Mouse (Mus musculus) lung, embryonic 16.5 days (tissue): Measurements from ENCODE around the gene Synpo2l. TPM values are rescaled to one million over a fixed set of nuclear protein-coding genes. Genes with fewer than 3 reads are reported as not detected.

Source experiments
- ATAC-seq: fragments of 200-750 bp; cut with Nextera tagmentation; 2 replicates; pipeline ENCODE4 v1.8.0; 2017; ENCODE audit warnings: low read depth, mild to moderate bottlenecking, moderate library complexity
- H3K27ac ChIP-seq: fragments of 300-500 bp; sonication (generic); 2 replicates; pipeline ENCODE4 v1.5.1; 2014; ENCODE audit warnings: mild to moderate bottlenecking, control low read depth, low read length
- H3K27me3 ChIP-seq: fragments of 300-500 bp; sonication (generic); 2 replicates; pipeline ENCODE4 v1.6.1; 2014; ENCODE audit warnings: low read depth, low read length, mixed read lengths; ENCODE audit not compliant: control insufficient read depth, insufficient read depth
- H3K36me3 ChIP-seq: fragments of 300-500 bp; sonication (generic); 2 replicates; pipeline ENCODE4 v1.6.1; 2014; ENCODE audit warnings: low read length; ENCODE audit not compliant: control insufficient read depth, insufficient read depth
- H3K4me1 ChIP-seq: fragments of 300-500 bp; sonication (generic); replicated peaks from 2 replicates; pipeline ENCODE4 v1.6.1; 2014; ENCODE audit warnings: low read length, mixed read lengths; ENCODE audit not compliant: control insufficient read depth, insufficient read depth
- H3K4me2 ChIP-seq: fragments of 300-500 bp; sonication (generic); 2 replicates; pipeline ENCODE4 v1.6.1; 2014; ENCODE audit warnings: low read depth, low read length, control low read depth
- H3K4me3 ChIP-seq: fragments of 300-500 bp; sonication (generic); 2 replicates; pipeline ENCODE4 v1.5.1; 2014; ENCODE audit warnings: mild to moderate bottlenecking, low read length, control low read depth
- H3K9ac ChIP-seq: fragments of 300-500 bp; sonication (generic); 2 replicates; pipeline ENCODE4 v1.6.1; 2014; ENCODE audit warnings: low read length, control low read depth
- H3K9me3 ChIP-seq: fragments of 300-500 bp; sonication (generic); 2 replicates; pipeline ENCODE4 v1.6.1; 2016; ENCODE audit warnings: low read length; ENCODE audit not compliant: control insufficient read depth
- WGBS: fragments of 180-500 bp; shearing (Covaris S2); extraction: QIAGEN DNeasy Blood & Tissue Kit; methylation state at CpG from one replicate; pipeline ENCODE4 v1.1.7; 2014; 5-methylcytosine and 5-hydroxymethylcytosine counted together
- polyA plus RNA-seq: library from polyadenylated mRNA; unstranded; fragments of >200 nt; fragmentation: Nextera tagmentation; extraction: Ambion mirVana; gene quantifications from 2 replicates; pipeline ENCODE4 v1.2.1, GENCODE M21; 2015

Synpo2l gene
- polyA plus RNA-seq, 1 experiment from 2014 or later = 6.2 TPM

DNA sequence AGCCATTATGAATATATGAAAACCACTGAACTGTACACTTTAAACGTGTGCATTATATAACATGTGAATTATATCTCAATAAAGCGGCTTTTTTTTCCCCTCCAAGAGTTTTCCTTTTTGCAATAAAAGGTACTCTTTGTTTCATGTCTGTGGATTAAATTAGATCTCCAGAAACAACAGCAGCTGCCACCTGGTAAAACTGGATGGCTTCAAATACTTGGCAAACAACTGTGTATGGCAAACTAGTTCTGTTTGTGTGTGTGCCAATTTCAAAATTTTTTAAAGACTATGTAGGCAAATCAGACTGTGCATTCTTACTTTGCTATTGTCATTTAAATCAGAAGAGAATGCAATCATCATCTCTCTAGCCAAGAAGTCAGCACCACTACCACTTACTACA is 46.3 kb downstream of the Synpo2l start:
- Histone ChIP-seq H3K9me3 (no peaks in the 10 kb centered on the region), H3K9ac (no peak overlapping the region), H3K4me1 (no peaks in the 10 kb centered on the region; the same call in 1 of the 2 replicates), H3K4me3 (no peak overlapping the region), H3K27ac (no peak overlapping the region), H3K36me3 (no peaks in the 10 kb centered on the region), H3K4me2 (no peak overlapping the region), H3K27me3 (no peaks in the 10 kb centered on the region)
- no peak for ATAC-seq
- WGBS = 83% methylated on average over 2 of the region's 2 CpGs

GRCm38 (mm10) chr14:20619131-20619530 is 49.0 kb downstream of the Synpo2l start:
- no peak overlapping the region for H3K4me3 ChIP-seq
- H3K4me1 ChIP-seq = no peaks in the 10 kb centered on the region; the same call in 1 of the 2 replicates
- ATAC-seq = no peak
- no peak overlapping the region for H3K4me2 ChIP-seq
- H3K27me3 ChIP-seq = no peaks in the 10 kb centered on the region
- H3K9me3 ChIP-seq = no peaks in the 10 kb centered on the region
- no peak overlapping the region for H3K9ac ChIP-seq
- no peaks in the 10 kb centered on the region for H3K36me3 ChIP-seq
- H3K27ac ChIP-seq = no peak overlapping the region

GRCm38 (mm10) chr14:20618211-20618610 is 49.9 kb downstream of the Synpo2l start:
- H3K27ac ChIP-seq = no peak overlapping the region
- H3K36me3 ChIP-seq = no peaks in the 10 kb centered on the region
- H3K27me3 ChIP-seq = no peaks in the 10 kb centered on the region
- H3K9ac ChIP-seq = no peak overlapping the region
- no peaks in the 10 kb centered on the region; the same call in 1 of the 2 replicates for H3K4me1 ChIP-seq
- no peak overlapping the region for H3K4me2 ChIP-seq
- H3K9me3 ChIP-seq = no peaks in the 10 kb centered on the region
- ATAC-seq = no peak; the same call in 1 of the 2 replicates
- H3K4me3 ChIP-seq = no peak overlapping the region
- 69% methylated on average over 5 of the region's 5 CpGs for WGBS

DNA sequence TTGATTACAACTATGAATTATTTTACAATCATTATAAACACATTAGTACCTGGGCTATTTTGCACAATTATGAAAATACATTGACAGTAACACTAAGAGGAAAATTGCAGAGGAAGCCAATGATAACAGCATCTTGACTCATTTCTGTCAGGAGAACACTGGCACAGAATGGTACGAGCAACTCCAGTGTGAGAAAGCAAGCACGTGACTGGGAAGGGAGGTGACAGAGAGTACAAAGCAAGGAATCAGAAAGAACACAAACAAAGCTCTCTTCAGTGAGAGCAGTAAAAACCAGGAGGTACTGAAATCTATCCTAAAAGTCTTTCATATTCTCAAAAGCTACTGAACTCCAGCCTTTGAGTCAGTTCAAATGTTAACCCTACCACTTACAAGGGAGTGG is 51.7 kb downstream of the Synpo2l start:
- H3K4me2 ChIP-seq = no peak overlapping the region
- ATAC-seq = no peak
- H3K4me3 ChIP-seq = no peak overlapping the region
- H3K27me3 ChIP-seq = no peaks in the 10 kb centered on the region
- H3K9me3 ChIP-seq = no peaks in the 10 kb centered on the region
- no peaks in the 10 kb centered on the region for H3K36me3 ChIP-seq
- no peaks in the 10 kb centered on the region; the same call in 1 of the 2 replicates for H3K4me1 ChIP-seq
- WGBS = 24% methylated on average over 2 of the region's 2 CpGs
- no peak overlapping the region for H3K27ac ChIP-seq
- H3K9ac ChIP-seq = no peak overlapping the region

DNA sequence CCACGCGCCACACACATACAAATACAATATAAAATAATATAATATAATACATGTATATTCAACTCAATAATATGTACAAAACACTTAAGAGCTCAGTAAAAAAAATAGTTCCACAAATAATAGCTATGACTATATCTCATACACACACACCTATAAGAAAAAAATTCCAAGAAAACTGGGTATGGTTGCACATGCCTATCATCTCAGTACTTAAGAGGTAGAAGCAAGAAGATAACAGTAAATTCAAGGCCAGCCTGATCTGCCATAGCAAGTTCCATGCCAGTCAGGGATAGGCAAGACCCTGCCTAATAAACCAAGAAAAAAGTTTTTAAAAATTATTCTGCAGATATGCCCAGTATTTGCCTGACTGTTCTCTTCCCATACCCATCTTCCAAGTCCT is 53.1 kb downstream of the Synpo2l start:
- Histone ChIP-seq H3K9me3 (no peaks in the 10 kb centered on the region), H3K4me3 (no peak overlapping the region), H3K36me3 (no peaks in the 10 kb centered on the region), H3K27me3 (no peaks in the 10 kb centered on the region), H3K27ac (no peak overlapping the region), H3K4me1 (peaks cover 2% of the 10 kb centered on the region; the same call in 1 of the 2 replicates), H3K9ac (no peak overlapping the region), H3K4me2 (no peak overlapping the region)
- 98% methylated on average over 2 of the region's 2 CpGs for WGBS
- ATAC-seq = no peak

- no peaks in the 10 kb centered on the region for H3K9me3 ChIP-seq
These were observed 55.3 kb downstream of the Synpo2l start for GRCm38 (mm10) chr14:20612820-20613219.

DNA sequence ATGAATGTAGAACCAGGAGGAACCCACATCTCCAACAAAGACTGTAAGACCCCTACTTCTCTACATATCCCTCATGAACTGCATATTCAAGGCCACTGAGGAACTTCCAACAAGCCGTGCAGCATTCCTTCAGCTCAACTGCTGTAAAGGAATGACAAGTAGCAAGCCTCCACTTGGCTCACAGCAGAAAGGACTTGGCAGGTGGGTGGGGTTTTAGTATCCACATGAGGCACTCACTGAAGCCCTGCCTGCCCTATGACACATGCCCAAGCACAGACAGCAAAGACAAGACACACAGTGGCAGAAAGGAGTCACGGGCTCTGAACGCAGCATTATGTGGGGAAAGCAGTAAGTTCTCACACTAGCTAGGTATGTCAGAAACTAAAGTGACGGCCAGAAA is 58.0 kb downstream of the Synpo2l start:
- Histone ChIP-seq H3K27ac (peak overlapping the region; percentile 65), H3K4me1 (peaks cover 12% of the 10 kb centered on the region), H3K4me3 (no peak overlapping the region; the same call in 1 of the 2 replicates), H3K9ac (no peak overlapping the region), H3K4me2 (peak overlapping the region; percentile 27; the same call in 1 of the 2 replicates), H3K9me3 (no peaks in the 10 kb centered on the region), H3K36me3 (no peaks in the 10 kb centered on the region), H3K27me3 (no peaks in the 10 kb centered on the region)
- peak; percentile 85 for ATAC-seq
- WGBS = 49% methylated on average over 4 of the region's 4 CpGs

More at GRCm38 (mm10) chr14:20612820-20613219, 55.3 kb downstream of the Synpo2l start:
- Histone ChIP-seq H3K4me2 (no peak overlapping the region), H3K4me1 (peaks cover 2% of the 10 kb centered on the region; the same call in 1 of the 2 replicates), H3K36me3 (no peaks in the 10 kb centered on the region), H3K27ac (no peak overlapping the region), H3K9ac (no peak overlapping the region), H3K27me3 (no peaks in the 10 kb centered on the region), H3K4me3 (no peak overlapping the region)
- 96% methylated on average over 1 of the region's 1 CpGs for WGBS
- ATAC-seq = no peak

- H3K4me3 ChIP-seq = no peak overlapping the region
- H3K4me1 ChIP-seq = peaks cover 12% of the 10 kb centered on the region
- H3K27ac ChIP-seq = peak overlapping the region; percentile 35; the same call in 1 of the 2 replicates
- no peaks in the 10 kb centered on the region for H3K27me3 ChIP-seq
- peak; percentile 15; the same call in 1 of the 2 replicates for ATAC-seq
- no peaks in the 10 kb centered on the region for H3K9me3 ChIP-seq
- WGBS = 56% methylated on average over 3 of the region's 3 CpGs
- no peak overlapping the region for H3K4me2 ChIP-seq
- no peak overlapping the region for H3K9ac ChIP-seq
- no peaks in the 10 kb centered on the region for H3K36me3 ChIP-seq
These were observed 58.6 kb downstream of the Synpo2l start for GRCm38 (mm10) chr14:20609519-20609918.
